In the genomic region with DNA sequence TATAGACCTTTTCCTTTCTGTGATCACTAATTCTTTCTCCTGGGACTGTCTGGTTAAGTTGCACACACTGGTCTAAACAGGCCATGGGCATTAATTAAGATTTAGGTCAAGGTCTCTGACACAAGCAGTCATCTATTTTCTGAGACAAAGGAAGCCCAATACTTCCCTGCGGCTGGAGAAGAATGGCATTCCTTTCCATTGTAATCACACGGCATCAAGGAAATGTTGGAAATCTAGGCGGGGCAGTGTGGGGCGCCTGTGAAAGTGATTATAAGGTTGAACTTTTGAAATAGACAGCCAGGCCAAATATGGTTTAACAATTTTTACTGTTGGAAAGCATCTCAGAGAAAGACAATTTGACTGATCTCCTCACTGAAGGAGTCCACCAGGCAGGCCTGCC, we compare ENCODE assay signal across 12 mouse cellular contexts. TPM values are rescaled to one million over a fixed set of nuclear protein-coding genes. Genes with fewer than 3 reads are reported as not detected.
DNase-seq lines count a peak whose midpoint lies in the region; ATAC-seq lines count a peak whose summit lies in the region.
"Had no signal": no experiment of that assay in that cellular context is flagged by ENCODE, and none has a peak within 500 bp of the region (broad histone marks: within the 10 kb centered on the region; RNA-seq: fewer than 3 reads in every experiment).

No protein-coding gene starts in this region.

- H3K4me1 ChIP-seq in heart, embryonic 11.5 days (ENCODE audit: control insufficient read depth, insufficient read depth, low read length) = no peaks in the 10 kb centered on the region
- H3K4me1 ChIP-seq in hindbrain, embryonic 16.5 days (ENCODE audit: control insufficient read depth, insufficient read depth, low read depth, low read length) = no peaks in the 10 kb centered on the region
- H3K4me1 ChIP-seq: embryonic facial prominence, embryonic 12.5 days had no signal

- peaks cover 4% of the 10 kb centered on the region; the same call in 1 of the 2 replicates for H3K27me3 ChIP-seq in heart, embryonic 11.5 days (ENCODE audit: control insufficient read depth, insufficient read depth, low read length)
- no peaks in the 10 kb centered on the region for H3K27me3 ChIP-seq in hindbrain, embryonic 16.5 days (replicated peaks; ENCODE audit: control insufficient read depth, insufficient read depth, low read length)
- H3K27me3 ChIP-seq: embryonic facial prominence, embryonic 12.5 days; neural tube, embryonic 13.5 days had no signal

- WGBS in heart, embryonic 11.5 days (ENCODE audit: insufficient replicate concordance) = 57% methylated on average over 4 of the region's 4 CpGs
- 30% methylated on average over 4 of the region's 4 CpGs for WGBS in hindbrain, embryonic 16.5 days

- H3K9me3 ChIP-seq in heart, embryonic 11.5 days (replicated peaks; ENCODE audit: control insufficient read depth, low read length) = no peaks in the 10 kb centered on the region
- H3K9me3 ChIP-seq in hindbrain, embryonic 16.5 days (ENCODE audit: control insufficient read depth, low read length) = no peaks in the 10 kb centered on the region
- H3K9me3 ChIP-seq: embryonic facial prominence, embryonic 12.5 days; midbrain, embryonic 12.5 days; neural tube, embryonic 13.5 days had no signal

- no peak overlapping the region for H3K9ac ChIP-seq in heart, embryonic 11.5 days (ENCODE audit: low read depth, low read length)
- no peak overlapping the region for H3K9ac ChIP-seq in hindbrain, embryonic 16.5 days (ENCODE audit: low read depth, low read length)
- H3K9ac ChIP-seq: embryonic facial prominence, embryonic 12.5 days; midbrain, embryonic 12.5 days; neural tube, embryonic 13.5 days had no signal

- H3K27ac ChIP-seq in heart, embryonic 11.5 days (ENCODE audit: low read depth, low read length) = no peak overlapping the region
- H3K27ac ChIP-seq in hindbrain, embryonic 16.5 days (ENCODE audit: low read depth, low read length) = no peak overlapping the region
- H3K27ac ChIP-seq: embryonic facial prominence, embryonic 12.5 days; midbrain, embryonic 12.5 days; neural tube, embryonic 13.5 days had no signal

- H3K4me3 ChIP-seq in heart, embryonic 11.5 days (ENCODE audit: low read depth, low read length) = no peak overlapping the region
- H3K4me3 ChIP-seq in hindbrain, embryonic 16.5 days (ENCODE audit: low read length) = no peak overlapping the region
- H3K4me3 ChIP-seq: embryonic facial prominence, embryonic 12.5 days; midbrain, embryonic 12.5 days; neural tube, embryonic 13.5 days had no signal

- no peak overlapping the region for H3K4me2 ChIP-seq in heart, embryonic 11.5 days
- H3K4me2 ChIP-seq in hindbrain, embryonic 16.5 days (ENCODE audit: low read length) = no peak overlapping the region
- H3K4me2 ChIP-seq: embryonic facial prominence, embryonic 12.5 days; midbrain, embryonic 12.5 days; neural tube, embryonic 13.5 days had no signal

- ATAC-seq in heart, embryonic 11.5 days (replicated peaks; ENCODE audit: insufficient number of reproducible peaks, low FRiP score, low TSS enrichment) = no peak
- ATAC-seq in hindbrain, embryonic 16.5 days = no peak

- H3K36me3 ChIP-seq in heart, embryonic 11.5 days (ENCODE audit: control insufficient read depth, insufficient read depth, low read length) = no peaks in the 10 kb centered on the region
- H3K36me3 ChIP-seq in hindbrain, embryonic 16.5 days (ENCODE audit: control insufficient read depth, insufficient read depth, low read length) = no peaks in the 10 kb centered on the region
- H3K36me3 ChIP-seq: embryonic facial prominence, embryonic 12.5 days; midbrain, embryonic 12.5 days; neural tube, embryonic 13.5 days had no signal

- DNase-seq in heart, adult 9 months (ENCODE audit: low spot score in 2 of 2) = peak; percentile 65 to 83
- DNase-seq in R1 (ENCODE audit: low read depth, low spot score) = peak; percentile 85
- peak; percentile 21 to 46 for DNase-seq in adrenal gland, postnatal 36 days
- peak; percentile 60 for DNase-seq in kidney, postnatal 14 days
- no peak for DNase-seq in ovary, postnatal 36 days (ENCODE audit: low spot score)
- DNase-seq: cerebellum, adult 11-12 months; right cerebral cortex, postnatal 25 days had no signal

RNA-seq across cellular contexts. Expression of gene Nedd9, which starts 10.9 kb away (rescaled TPM):
- polyA plus RNA-seq in heart, embryonic 11.5 days (2014; fragmentation: Nextera tagmentation; extraction: Ambion mirVana) = 19.2 and 22.3 TPM in 2 replicates
- total RNA-seq in adrenal gland, postnatal 36 days (2021) = 10 to 100 TPM; 18.0 to 21.5 TPM
- polyA plus RNA-seq in hindbrain, embryonic 16.5 days (2015; fragmentation: Nextera tagmentation; extraction: Ambion mirVana) = 11.9 and 14.2 TPM in 2 replicates
